Mouse (Mus musculus) midbrain, embryonic 12.5 days (tissue): ENCODE results near the gene Mfap3l. TPM values are rescaled to one million over a fixed set of nuclear protein-coding genes. Genes with fewer than 3 reads are reported as not detected.

Source experiments
- ATAC-seq: fragments of 200-750 bp; cut with Nextera tagmentation; 2 replicates; pipeline ENCODE4 v1.8.0; 2017; ENCODE audit warnings: low read depth, moderate TSS enrichment, moderate library complexity; ENCODE audit not compliant: low FRiP score
- H3K27ac ChIP-seq: fragments of 300-500 bp; sonication (generic); replicated peaks from 2 replicates; pipeline ENCODE4 v1.5.1; 2016; ENCODE audit warnings: mild to moderate bottlenecking
- H3K27me3 ChIP-seq: fragments of 300-500 bp; sonication (generic); 2 replicates; pipeline ENCODE4 v1.6.1; 2016; ENCODE audit warnings: mild to moderate bottlenecking
- H3K36me3 ChIP-seq: fragments of 300-500 bp; sonication (generic); 2 replicates; pipeline ENCODE4 v1.6.1; 2016
- H3K4me1 ChIP-seq: fragments of 300-500 bp; sonication (generic); 2 replicates; pipeline ENCODE4 v1.6.1; 2016
- H3K4me2 ChIP-seq: fragments of 300-500 bp; sonication (generic); replicated peaks from 2 replicates; pipeline ENCODE4 v1.6.1; 2016; ENCODE audit warnings: mild to moderate bottlenecking, moderate library complexity
- H3K4me3 ChIP-seq: fragments of 300-500 bp; sonication (generic); 2 replicates; pipeline ENCODE4 v1.5.1; 2016; ENCODE audit warnings: mild to moderate bottlenecking
- H3K9ac ChIP-seq: fragments of 300-500 bp; sonication (generic); replicated peaks from 2 replicates; pipeline ENCODE4 v1.6.1; 2016; ENCODE audit warnings: mild to moderate bottlenecking, moderate library complexity
- H3K9me3 ChIP-seq: fragments of 300-500 bp; sonication (generic); 2 replicates; pipeline ENCODE4 v1.6.1; 2016; ENCODE audit warnings: mild to moderate bottlenecking
- WGBS: fragments of 180-500 bp; shearing (Covaris S2); methylation state at CpG from one replicate; pipeline ENCODE4 v1.1.7; 2016; 5-methylcytosine and 5-hydroxymethylcytosine counted together
- polyA plus RNA-seq: library from polyadenylated mRNA; unstranded; fragments of >200 nt; fragmentation: Nextera tagmentation; extraction: Ambion mirVana; gene quantifications from 2 replicates; pipeline ENCODE4 v1.2.1, GENCODE M21; 2016

Gene Mfap3l
- polyA plus RNA-seq, 1 experiment from 2014 or later: 1.3 TPM

DNA sequence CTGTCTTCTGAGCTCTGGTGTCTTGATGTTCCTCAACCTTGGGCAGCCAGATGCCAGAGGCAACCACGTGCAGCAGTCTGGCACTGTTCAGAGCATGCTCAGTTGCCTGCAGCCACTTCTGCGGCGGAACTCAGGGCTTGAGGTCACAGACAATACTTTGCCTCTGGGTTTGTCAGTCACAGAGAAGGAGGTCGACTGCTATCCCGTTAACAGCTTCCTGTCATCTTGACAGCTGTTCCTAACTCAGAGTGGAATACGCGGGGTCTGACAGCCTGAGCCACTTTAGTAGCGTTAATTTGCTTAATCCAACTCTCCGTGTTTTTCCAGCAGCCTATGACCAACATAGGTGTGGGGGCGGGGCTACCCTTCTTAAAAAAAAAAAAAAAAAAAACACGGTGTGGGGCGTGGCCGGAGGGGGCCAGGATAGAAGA lies 1.1 kb upstream of the Mfap3l start:
- 1% methylated on average over 13 of the region's 13 CpGs for WGBS
- peak overlapping the region; percentile 98 for H3K4me2 ChIP-seq
- ATAC-seq: peak; percentile 32
- H3K9ac ChIP-seq: no peak overlapping the region
- H3K36me3 ChIP-seq: no peaks in the 10 kb centered on the region
- H3K27ac ChIP-seq: no peak overlapping the region
- H3K9me3 ChIP-seq: no peaks in the 10 kb centered on the region
- H3K4me3 ChIP-seq: peak overlapping the region; percentile 33
- peaks cover 26% of the 10 kb centered on the region for H3K27me3 ChIP-seq
- peaks cover 7% of the 10 kb centered on the region; the same call in 1 of the 2 replicates for H3K4me1 ChIP-seq

DNA sequence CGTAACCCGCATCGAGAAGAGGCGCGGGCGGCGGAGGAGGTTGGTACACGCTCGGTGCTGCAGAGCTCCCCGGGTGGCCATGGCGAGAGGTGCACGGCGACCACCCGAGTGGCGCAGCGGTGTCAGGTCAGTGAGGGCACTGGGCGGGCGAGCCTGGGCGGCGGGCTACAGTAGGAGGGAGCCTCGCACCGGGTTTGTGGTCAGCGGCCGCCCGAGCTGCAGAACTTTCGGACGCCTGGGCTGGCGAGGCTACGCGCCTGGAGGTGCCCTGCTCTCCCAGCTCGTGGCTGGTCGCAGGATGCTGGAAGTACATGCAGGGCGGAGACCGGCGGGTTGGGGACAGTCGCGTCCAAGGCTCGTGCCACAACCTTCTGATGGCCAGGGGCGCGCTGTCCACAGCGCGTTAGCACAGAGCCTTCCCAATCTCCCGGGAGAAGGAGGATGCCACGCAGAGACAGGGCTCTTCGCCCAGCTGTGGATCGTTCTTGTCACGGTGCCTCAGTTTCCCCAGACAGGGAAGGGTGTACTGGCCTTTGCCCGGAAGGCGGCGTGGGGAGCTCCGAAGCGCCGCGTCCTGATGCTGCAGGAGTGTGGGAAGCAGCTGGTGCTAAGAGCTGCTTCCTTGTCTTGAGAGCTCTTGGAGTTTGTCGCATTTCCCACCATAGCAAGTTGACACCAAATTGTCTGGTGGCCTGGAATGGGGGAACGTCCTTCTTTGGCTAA lies 467 bp downstream of the Mfap3l start:
- peak overlapping the region; percentile 63 for H3K9ac ChIP-seq
- peak overlapping the region; percentile 98 for H3K4me2 ChIP-seq
- peak overlapping the region; percentile 66 for H3K4me3 ChIP-seq
- H3K9me3 ChIP-seq: no peaks in the 10 kb centered on the region
- ATAC-seq: 0 out of 2 replicates have a peak, but pooled peaks have one; percentile 2
- peak overlapping the region; percentile 63 for H3K27ac ChIP-seq
- H3K27me3 ChIP-seq: peaks cover 26% of the 10 kb centered on the region
- peaks cover 7% of the 10 kb centered on the region; the same call in 1 of the 2 replicates for H3K4me1 ChIP-seq
- WGBS: under 1% methylated on average over 48 of the region's 56 CpGs
- no peaks in the 10 kb centered on the region for H3K36me3 ChIP-seq

DNA sequence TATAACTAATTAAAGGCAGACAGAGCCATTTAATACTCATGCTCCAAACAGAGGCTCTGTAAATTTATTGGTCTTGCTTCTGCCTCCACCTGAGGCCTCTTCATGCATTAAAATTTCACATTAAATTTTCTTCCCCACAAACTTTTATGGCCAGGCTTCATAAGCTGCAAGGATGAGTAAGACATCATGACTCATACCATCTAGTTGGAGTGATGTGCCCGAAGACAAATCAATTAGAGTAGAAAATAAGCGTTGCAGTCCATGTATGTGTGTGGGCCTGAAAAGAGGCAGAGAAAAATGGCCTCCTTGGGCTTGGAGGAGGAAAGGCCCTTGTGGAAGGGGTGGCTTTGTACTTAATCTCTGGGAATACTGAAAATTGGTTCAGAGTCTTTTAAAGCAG lies 2.3 kb downstream of the Mfap3l start:
- Histone ChIP-seq H3K4me1 (peaks cover 7% of the 10 kb centered on the region; the same call in 1 of the 2 replicates), H3K27ac (no peak overlapping the region), H3K9ac (no peak overlapping the region), H3K27me3 (peaks cover 20% of the 10 kb centered on the region), H3K4me2 (no peak overlapping the region), H3K4me3 (no peak overlapping the region), H3K36me3 (no peaks in the 10 kb centered on the region), H3K9me3 (no peaks in the 10 kb centered on the region)
- 71% methylated on average over 2 of the region's 2 CpGs for WGBS
- no peak for ATAC-seq

DNA sequence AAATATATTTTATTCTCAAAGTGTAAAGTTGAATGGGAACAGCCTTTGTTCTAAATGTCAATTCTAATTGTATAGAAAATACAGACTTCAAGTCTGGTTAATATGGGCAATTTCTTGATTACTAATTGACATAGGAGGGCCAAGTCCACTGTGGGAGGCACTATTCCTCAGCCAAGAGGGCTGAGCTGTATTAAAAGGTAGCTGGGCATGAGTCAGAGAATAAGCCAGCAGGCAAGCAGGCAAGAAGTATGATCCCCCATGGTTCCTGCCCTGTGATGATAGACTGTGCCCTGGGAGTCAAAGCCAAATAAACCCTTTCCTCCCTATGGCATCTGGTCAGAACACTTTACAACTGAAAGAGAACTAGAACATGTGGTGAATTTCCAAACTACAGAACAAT lies 3.2 kb downstream of the Mfap3l start:
- H3K4me1 ChIP-seq: peaks cover 7% of the 10 kb centered on the region; the same call in 1 of the 2 replicates
- no peak overlapping the region for H3K4me3 ChIP-seq
- H3K9ac ChIP-seq: no peak overlapping the region
- H3K27me3 ChIP-seq: peaks cover 11% of the 10 kb centered on the region
- no peaks in the 10 kb centered on the region for H3K9me3 ChIP-seq
- no peak overlapping the region for H3K27ac ChIP-seq
- no peaks in the 10 kb centered on the region for H3K36me3 ChIP-seq
- no peak overlapping the region for H3K4me2 ChIP-seq
- ATAC-seq: no peak

DNA sequence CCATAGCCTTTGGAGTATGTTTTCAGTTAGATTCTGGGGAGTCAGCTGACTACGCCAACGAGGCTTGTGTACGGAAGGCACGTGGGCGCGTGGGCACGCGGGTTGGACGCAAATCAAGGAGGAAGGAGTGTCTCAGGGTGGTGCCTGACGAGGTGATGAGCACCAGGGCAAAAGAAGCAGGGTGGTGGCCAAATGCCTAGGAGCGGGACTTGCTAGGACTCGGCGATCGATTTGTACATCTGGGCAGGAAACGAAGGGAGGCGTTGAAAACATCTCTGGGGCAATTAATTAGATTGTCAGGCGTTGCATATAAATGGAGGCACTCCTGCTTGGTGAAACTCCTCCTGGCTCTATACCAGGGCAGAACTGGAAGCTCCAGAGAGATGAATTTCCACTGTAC lies 7.4 kb downstream of the Mfap3l start:
- Histone ChIP-seq H3K36me3 (no peaks in the 10 kb centered on the region), H3K4me3 (no peak overlapping the region), H3K27me3 (no peaks in the 10 kb centered on the region), H3K27ac (no peak overlapping the region), H3K9ac (no peak overlapping the region), H3K9me3 (no peaks in the 10 kb centered on the region), H3K4me1 (no peaks in the 10 kb centered on the region), H3K4me2 (no peak overlapping the region)
- 95% methylated on average over 17 of the region's 17 CpGs for WGBS
- no peak for ATAC-seq

DNA sequence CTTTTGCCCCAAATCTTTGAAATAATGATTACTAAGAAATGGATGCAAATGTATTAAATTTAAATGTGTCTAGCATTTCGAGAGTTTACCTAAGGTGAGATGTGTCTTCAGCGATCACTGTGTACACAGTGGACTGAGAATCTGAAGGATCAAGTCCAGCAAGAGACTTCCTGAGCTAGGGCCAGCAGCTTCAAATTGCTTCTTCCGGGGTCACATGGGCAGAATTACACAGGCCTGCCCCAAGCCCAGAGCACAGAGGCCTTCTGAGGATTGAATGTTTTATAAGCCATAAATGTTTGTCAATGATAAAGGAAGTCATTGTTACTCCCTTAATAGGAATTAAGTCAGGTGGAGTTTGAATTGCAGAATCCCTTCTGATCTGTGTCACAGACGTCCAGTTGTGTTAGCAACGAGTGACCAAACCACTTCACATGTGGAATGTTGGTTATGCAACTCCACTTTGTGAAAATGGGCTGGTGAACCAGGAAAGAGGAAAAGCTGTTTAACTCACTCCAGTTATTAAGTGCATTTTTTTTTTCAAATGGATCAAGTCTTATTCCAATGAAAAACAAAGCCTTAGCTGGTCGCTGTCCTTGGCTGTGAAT lies 10.9 kb downstream of the Mfap3l start:
- no peak for ATAC-seq
- Histone ChIP-seq H3K4me1 (no peaks in the 10 kb centered on the region), H3K9me3 (no peaks in the 10 kb centered on the region), H3K27me3 (no peaks in the 10 kb centered on the region), H3K4me3 (no peak overlapping the region), H3K9ac (no peak overlapping the region), H3K4me2 (no peak overlapping the region), H3K27ac (no peak overlapping the region), H3K36me3 (no peaks in the 10 kb centered on the region)
- 78% methylated on average over 6 of the region's 6 CpGs for WGBS

DNA sequence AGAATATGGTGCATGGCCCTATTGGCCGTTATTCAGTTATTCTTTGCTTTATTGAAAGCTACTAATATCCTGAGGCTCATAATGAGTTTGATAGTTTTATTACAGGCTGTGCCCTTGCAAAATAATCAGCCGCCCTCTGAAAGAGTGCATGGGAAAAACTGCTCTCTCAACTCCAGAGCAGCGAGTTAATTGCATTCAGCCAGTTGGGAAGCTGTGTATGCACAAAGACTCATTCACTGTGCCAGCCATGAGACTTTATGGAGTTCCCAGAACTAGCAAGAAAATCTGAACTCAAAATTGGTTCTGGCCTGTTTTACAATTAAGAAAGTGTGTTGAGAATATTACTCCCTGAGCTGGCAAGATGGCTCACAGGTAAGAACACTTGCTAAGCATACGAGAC lies 12.5 kb downstream of the Mfap3l start:
- Histone ChIP-seq H3K9me3 (no peaks in the 10 kb centered on the region), H3K27ac (no peak overlapping the region), H3K36me3 (no peaks in the 10 kb centered on the region), H3K9ac (no peak overlapping the region), H3K4me3 (no peak overlapping the region), H3K4me1 (no peaks in the 10 kb centered on the region), H3K27me3 (no peaks in the 10 kb centered on the region), H3K4me2 (no peak overlapping the region)
- WGBS: 81% methylated on average over 4 of the region's 4 CpGs
- no peak for ATAC-seq

DNA sequence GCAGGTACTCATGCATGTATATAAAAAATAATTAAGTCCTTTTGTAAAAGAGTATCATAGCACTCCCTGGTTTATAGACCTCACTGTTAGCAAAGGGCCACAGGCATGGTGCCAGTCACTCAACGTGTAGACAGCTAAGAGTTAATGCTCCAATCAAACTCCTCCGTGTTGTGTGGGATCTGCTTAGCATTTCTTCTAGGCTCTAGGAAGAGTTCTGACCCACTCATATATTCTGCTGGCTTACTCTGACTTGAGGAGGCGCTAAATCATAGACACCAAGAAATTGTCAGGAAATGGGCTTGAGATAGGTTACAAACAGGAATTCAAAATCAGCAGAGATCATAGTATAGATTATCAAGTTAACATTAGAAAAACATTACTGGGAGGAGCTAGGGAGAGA lies 13.3 kb downstream of the Mfap3l start:
- H3K27me3 ChIP-seq: no peaks in the 10 kb centered on the region
- no peaks in the 10 kb centered on the region for H3K9me3 ChIP-seq
- no peaks in the 10 kb centered on the region for H3K4me1 ChIP-seq
- H3K36me3 ChIP-seq: no peaks in the 10 kb centered on the region
- no peak overlapping the region for H3K27ac ChIP-seq
- ATAC-seq: no peak
- H3K9ac ChIP-seq: no peak overlapping the region
- H3K4me3 ChIP-seq: no peak overlapping the region
- H3K4me2 ChIP-seq: no peak overlapping the region
- WGBS: 84% methylated on average over 3 of the region's 3 CpGs

DNA sequence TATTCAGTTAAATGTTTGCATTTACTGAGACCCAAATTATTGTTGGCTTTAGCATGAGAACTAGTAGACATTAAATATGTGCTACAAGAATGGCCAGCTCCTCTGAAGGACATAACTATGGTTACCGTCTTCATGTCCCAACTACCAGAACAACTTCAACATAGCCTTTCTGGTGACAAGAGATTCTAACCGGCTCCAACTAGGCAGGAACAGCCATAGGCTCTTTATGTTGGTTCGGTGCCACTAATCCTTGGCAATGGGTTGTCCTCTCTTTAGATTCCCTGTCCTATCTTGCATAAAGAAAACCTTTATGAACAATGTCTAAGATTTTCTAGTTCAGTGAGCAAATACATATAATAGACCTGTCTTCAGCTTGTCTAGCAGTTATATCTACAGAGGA lies 14.7 kb downstream of the Mfap3l start:
- WGBS: 90% methylated on average over 3 of the region's 3 CpGs
- no peaks in the 10 kb centered on the region for H3K4me1 ChIP-seq
- no peak overlapping the region for H3K4me3 ChIP-seq
- H3K27ac ChIP-seq: no peak overlapping the region
- H3K9ac ChIP-seq: no peak overlapping the region
- no peak overlapping the region for H3K4me2 ChIP-seq
- no peaks in the 10 kb centered on the region for H3K36me3 ChIP-seq
- no peaks in the 10 kb centered on the region for H3K9me3 ChIP-seq
- no peak for ATAC-seq
- no peaks in the 10 kb centered on the region for H3K27me3 ChIP-seq

DNA sequence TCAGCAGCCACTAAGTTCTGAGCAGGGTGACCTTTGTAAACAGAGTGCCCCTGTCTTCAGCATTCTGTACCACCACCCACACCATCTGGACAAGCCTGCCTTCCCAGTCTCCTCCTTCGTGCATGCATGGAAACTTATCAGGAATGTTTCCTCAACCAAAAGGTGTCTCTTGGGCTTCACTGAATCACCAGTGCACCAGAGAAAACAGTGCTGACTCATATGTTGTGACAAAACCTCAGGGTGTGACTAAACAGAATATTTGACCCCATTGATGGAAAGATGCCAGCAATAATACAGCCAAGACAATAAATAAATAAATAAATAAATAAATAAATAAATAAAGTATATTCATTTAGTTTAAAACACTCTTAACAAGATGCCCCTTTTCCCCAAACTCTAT lies 16.5 kb downstream of the Mfap3l start:
- ATAC-seq: no peak
- 69% methylated on average over 1 of the region's 1 CpGs for WGBS
- no peaks in the 10 kb centered on the region for H3K36me3 ChIP-seq
- no peak overlapping the region for H3K4me2 ChIP-seq
- H3K9ac ChIP-seq: no peak overlapping the region
- H3K4me1 ChIP-seq: no peaks in the 10 kb centered on the region
- no peak overlapping the region for H3K27ac ChIP-seq
- no peaks in the 10 kb centered on the region for H3K27me3 ChIP-seq
- H3K9me3 ChIP-seq: no peaks in the 10 kb centered on the region
- no peak overlapping the region for H3K4me3 ChIP-seq

DNA sequence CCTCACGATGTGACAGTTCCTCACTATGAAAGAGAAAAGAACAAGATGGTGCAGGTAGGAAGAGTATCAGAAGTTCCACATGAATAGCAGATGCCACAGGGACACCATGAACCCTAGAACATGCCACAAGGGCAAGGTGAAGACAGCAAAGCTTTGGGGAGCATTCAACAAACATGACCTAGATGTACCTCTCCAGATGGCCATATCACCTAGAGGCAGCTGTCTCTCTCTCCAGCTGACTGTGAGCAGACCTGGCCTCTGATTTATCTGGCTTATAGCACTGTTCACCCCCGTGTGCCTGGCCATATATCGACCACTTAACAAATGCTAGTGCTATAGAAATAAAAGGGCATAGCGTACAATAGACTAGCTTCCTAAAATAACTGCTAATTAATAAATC lies 17.5 kb downstream of the Mfap3l start:
- no peak overlapping the region for H3K4me3 ChIP-seq
- no peak for ATAC-seq
- H3K27me3 ChIP-seq: no peaks in the 10 kb centered on the region
- no peaks in the 10 kb centered on the region for H3K4me1 ChIP-seq
- H3K9ac ChIP-seq: no peak overlapping the region
- H3K27ac ChIP-seq: no peak overlapping the region
- no peaks in the 10 kb centered on the region for H3K36me3 ChIP-seq
- WGBS: 91% methylated on average over 4 of the region's 4 CpGs
- no peaks in the 10 kb centered on the region for H3K9me3 ChIP-seq
- no peak overlapping the region for H3K4me2 ChIP-seq

DNA sequence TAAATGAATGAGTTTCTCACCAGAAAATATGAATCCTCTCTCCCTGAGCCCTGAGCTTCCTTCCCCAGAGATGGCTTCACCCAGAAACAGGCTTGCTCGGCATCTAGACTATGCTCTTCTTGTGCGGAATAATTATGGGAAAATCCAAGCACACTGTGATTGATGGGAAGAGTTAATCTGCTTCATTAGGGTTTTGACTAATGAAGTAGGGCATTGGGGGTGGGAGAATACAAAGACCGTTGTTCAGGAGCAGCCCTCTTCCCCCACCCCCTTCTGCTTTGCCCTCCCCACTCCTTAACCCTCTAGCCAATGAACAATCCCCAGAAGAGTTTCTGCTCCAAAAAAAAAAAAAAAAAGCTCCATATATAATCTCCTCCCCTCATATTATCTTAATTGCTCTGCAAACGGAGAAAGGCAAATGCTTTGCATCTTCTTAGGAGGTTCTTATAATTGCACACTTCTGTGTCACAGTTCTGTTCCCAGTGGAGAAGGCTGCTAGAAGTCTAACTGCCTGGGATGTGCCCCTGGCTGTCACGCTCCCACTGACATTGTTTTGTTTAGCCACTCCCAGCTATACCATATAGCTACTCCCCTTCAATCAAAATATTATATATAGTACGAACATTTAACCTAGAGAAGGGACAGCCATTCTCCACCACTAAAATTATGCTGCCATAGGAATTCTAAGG lies 24.9 kb downstream of the Mfap3l start:
- WGBS: 70% methylated on average over 6 of the region's 6 CpGs
- Histone ChIP-seq H3K4me1 (peaks cover 9% of the 10 kb centered on the region; the same call in 1 of the 2 replicates), H3K27ac (no peak overlapping the region), H3K27me3 (no peaks in the 10 kb centered on the region), H3K4me2 (no peak overlapping the region), H3K9ac (no peak overlapping the region), H3K36me3 (no peaks in the 10 kb centered on the region), H3K9me3 (no peaks in the 10 kb centered on the region), H3K4me3 (no peak overlapping the region)
- peak; percentile 76 for ATAC-seq
